Mouse (Mus musculus): ENCODE results near the gene Prkag3. TPM values are rescaled to one million over a fixed set of nuclear protein-coding genes. Genes with fewer than 3 reads are reported as not detected.

The Prkag3 gene
- polyA plus RNA-seq, 1 experiment from 2014 or later = not detected

DNA sequence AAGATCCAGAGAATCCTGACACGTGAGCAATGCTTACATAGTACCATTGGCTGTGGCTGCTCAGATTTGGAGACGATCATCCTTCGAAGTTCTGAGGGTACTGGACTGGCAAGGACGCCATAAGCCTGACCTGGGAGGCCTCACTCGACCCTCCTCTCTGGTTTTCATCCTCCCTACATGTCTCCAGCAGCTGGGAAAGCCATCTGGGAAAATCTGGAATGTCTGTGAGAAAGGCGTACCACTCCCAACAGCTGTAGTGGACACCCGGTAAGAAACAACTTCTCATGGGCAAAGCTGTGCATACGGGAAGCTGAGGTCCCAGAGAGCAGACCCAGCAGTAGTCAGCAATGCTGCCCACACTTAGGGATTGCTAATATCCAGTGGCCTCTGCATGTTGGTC lies 3.1 kb upstream of the Prkag3 start:
- Histone ChIP-seq H3K4me1 (ENCODE audit: control insufficient read depth, insufficient read depth, low read length) (no peaks in the 10 kb centered on the region), H3K4me3 (ENCODE audit: low read depth, low read length) (no peak overlapping the region), H3K9me3 (replicated peaks; ENCODE audit: control insufficient read depth, low read length, poor library complexity, severe bottlenecking) (no peaks in the 10 kb centered on the region), H3K4me2 (ENCODE audit: low read length) (no peak overlapping the region), H3K9ac (ENCODE audit: low read depth, low read length) (no peak overlapping the region), H3K27me3 (ENCODE audit: control insufficient read depth, insufficient read depth, low read depth, low read length) (peaks cover 6% of the 10 kb centered on the region), H3K36me3 (ENCODE audit: control insufficient read depth, insufficient read depth, low read length) (no peaks in the 10 kb centered on the region), H3K27ac (ENCODE audit: low read length) (no peak overlapping the region)
- no peak for ATAC-seq
- 81% methylated on average over 8 of the region's 8 CpGs for WGBS

DNA sequence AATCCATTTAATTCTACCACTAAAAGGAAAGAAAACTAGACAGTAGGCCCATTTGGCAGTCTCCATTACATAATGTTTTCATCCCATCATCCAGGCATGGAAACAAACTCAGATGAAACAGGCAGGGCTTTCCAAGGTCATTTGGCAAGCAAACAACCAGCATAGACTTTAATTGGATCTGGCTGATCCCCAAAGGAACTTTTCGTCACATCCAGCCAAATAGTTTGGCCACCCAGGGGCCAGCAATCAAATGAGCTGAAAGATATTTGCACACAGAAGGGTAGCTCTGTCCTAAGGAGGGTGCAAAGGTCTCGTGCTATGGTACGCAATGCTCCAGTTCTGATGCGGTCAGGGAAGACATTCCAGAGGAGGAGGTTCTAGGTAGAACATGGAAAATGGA lies 1.7 kb upstream of the Prkag3 start:
- no peaks in the 10 kb centered on the region for H3K4me1 ChIP-seq (ENCODE audit: control insufficient read depth, insufficient read depth, low read length)
- peaks cover 6% of the 10 kb centered on the region for H3K27me3 ChIP-seq (ENCODE audit: control insufficient read depth, insufficient read depth, low read depth, low read length)
- no peak overlapping the region for H3K27ac ChIP-seq (ENCODE audit: low read length)
- no peak overlapping the region for H3K9ac ChIP-seq (ENCODE audit: low read depth, low read length)
- no peaks in the 10 kb centered on the region for H3K9me3 ChIP-seq (replicated peaks; ENCODE audit: control insufficient read depth, low read length, poor library complexity, severe bottlenecking)
- 73% methylated on average over 4 of the region's 4 CpGs for WGBS
- no peaks in the 10 kb centered on the region for H3K36me3 ChIP-seq (ENCODE audit: control insufficient read depth, insufficient read depth, low read length)
- H3K4me3 ChIP-seq (ENCODE audit: low read depth, low read length) = no peak overlapping the region
- no peak for ATAC-seq
- no peak overlapping the region for H3K4me2 ChIP-seq (ENCODE audit: low read length)

DNA sequence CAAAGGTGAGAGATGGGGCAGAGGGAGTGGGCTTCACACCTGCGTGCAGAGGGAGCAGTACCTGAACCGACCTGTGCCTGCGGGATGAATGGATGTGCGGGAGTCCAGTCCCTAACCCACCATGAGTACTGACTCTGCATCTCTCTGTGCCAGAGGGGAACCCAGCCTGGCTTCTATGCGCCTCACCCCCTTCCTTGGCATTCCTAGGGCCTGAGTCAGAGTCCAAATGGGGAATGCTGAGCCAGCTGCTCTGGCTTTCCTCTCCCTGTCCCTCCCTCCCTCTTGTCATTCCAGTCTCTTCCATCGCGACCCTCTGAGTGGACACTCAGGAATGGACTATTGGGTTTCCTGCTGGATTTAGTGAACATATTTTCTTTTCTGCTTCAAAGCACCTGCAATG lies 280 bp upstream of the Prkag3 start:
- Histone ChIP-seq H3K9me3 (replicated peaks; ENCODE audit: control insufficient read depth, low read length, poor library complexity, severe bottlenecking) (no peaks in the 10 kb centered on the region), H3K4me2 (ENCODE audit: low read length) (no peak overlapping the region), H3K9ac (ENCODE audit: low read depth, low read length) (no peak overlapping the region), H3K36me3 (ENCODE audit: control insufficient read depth, insufficient read depth, low read length) (no peaks in the 10 kb centered on the region), H3K27ac (ENCODE audit: low read length) (no peak overlapping the region), H3K4me1 (ENCODE audit: control insufficient read depth, insufficient read depth, low read length) (no peaks in the 10 kb centered on the region), H3K4me3 (ENCODE audit: low read depth, low read length) (no peak overlapping the region), H3K27me3 (ENCODE audit: control insufficient read depth, insufficient read depth, low read depth, low read length) (peaks cover 6% of the 10 kb centered on the region)
- ATAC-seq = no peak
- 82% methylated on average over 7 of the region's 7 CpGs for WGBS

DNA sequence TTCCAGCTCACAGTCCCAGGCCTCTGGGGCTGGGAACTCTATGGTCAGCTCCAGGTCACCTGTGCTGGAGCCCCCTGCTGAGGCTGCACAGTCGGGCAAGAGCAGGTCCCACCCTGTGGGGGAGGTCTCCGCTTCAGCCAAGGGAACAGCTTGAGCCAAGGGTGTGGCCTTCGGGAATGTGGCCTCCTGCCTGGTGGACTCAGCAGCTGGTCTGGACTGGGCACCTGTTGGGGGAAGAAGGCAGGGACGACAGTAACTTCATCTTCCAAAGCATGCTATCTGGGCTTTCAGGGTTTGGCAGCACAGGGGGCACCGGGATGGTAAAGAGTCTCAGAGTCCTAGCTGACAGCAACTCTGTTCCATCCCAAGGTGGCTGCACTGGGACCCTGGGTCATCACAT lies 1.7 kb downstream of the Prkag3 start:
- 77% methylated on average over 5 of the region's 5 CpGs for WGBS
- H3K9me3 ChIP-seq (replicated peaks; ENCODE audit: control insufficient read depth, low read length, poor library complexity, severe bottlenecking) = no peaks in the 10 kb centered on the region
- no peaks in the 10 kb centered on the region for H3K36me3 ChIP-seq (ENCODE audit: control insufficient read depth, insufficient read depth, low read length)

DNA sequence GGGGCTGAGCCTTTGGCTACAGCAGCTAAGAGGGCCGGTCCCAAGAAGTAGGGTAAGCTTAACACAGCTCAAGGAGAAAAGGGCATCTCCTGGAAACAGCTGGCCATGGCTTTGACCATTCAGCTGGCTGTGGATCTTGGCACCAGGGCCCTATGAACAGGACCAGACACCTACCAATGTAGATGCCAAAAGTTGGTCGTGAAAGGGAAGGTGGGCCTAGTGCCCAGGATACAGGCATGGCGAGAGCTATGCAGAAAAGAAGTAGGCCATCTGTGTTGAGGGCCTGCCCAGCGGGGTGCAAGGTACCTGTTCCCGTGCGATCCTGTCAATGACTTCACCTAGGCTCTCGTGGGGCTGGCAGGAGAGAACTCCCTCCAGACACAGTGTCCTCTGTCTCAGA lies 8.2 kb downstream of the Prkag3 start:
- Histone ChIP-seq H3K36me3 (ENCODE audit: control insufficient read depth, insufficient read depth, low read length) (no peaks in the 10 kb centered on the region), H3K9ac (ENCODE audit: low read depth, low read length) (no peak overlapping the region), H3K27me3 (ENCODE audit: control insufficient read depth, insufficient read depth, low read depth, low read length) (no peaks in the 10 kb centered on the region), H3K4me1 (ENCODE audit: control insufficient read depth, insufficient read depth, low read length) (no peaks in the 10 kb centered on the region), H3K27ac (ENCODE audit: low read length) (no peak overlapping the region), H3K4me2 (ENCODE audit: low read length) (no peak overlapping the region), H3K4me3 (ENCODE audit: low read depth, low read length) (no peak overlapping the region), H3K9me3 (replicated peaks; ENCODE audit: control insufficient read depth, low read length, poor library complexity, severe bottlenecking) (no peaks in the 10 kb centered on the region)
- WGBS = 73% methylated on average over 7 of the region's 7 CpGs
- ATAC-seq = no peak

More for the DNA sequence above, 1.7 kb downstream of the Prkag3 start:
- H3K27me3 ChIP-seq (ENCODE audit: control insufficient read depth, insufficient read depth, low read depth, low read length) = peaks cover 6% of the 10 kb centered on the region
- H3K4me1 ChIP-seq (ENCODE audit: control insufficient read depth, insufficient read depth, low read length) = no peaks in the 10 kb centered on the region
- no peak overlapping the region for H3K9ac ChIP-seq (ENCODE audit: low read depth, low read length)
- H3K4me2 ChIP-seq (ENCODE audit: low read length) = no peak overlapping the region
- no peak for ATAC-seq
- no peak overlapping the region for H3K27ac ChIP-seq (ENCODE audit: low read length)
- H3K4me3 ChIP-seq (ENCODE audit: low read depth, low read length) = no peak overlapping the region

DNA sequence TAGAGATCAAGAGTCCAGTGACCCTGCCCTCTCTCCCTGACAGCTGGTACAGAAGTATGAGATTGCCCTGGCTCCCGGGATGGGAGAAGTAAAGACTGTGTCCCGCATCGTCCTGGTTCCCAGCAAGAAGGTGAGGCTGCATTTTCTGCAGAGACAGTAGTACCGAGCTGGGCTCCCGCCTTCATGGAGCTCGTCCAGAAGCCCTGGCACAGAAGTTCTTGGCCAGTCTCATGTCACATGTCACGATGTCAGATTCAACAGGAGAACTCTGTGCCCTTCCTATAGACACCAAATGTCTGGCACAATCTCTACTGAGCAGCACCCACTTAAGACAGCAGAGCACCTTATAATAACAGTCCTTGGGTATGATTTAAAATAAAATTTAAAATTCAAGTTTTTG lies 11.5 kb downstream of the Prkag3 start:
- Histone ChIP-seq H3K4me3 (ENCODE audit: low read depth, low read length) (no peak overlapping the region), H3K9me3 (replicated peaks; ENCODE audit: control insufficient read depth, low read length, poor library complexity, severe bottlenecking) (no peaks in the 10 kb centered on the region), H3K4me1 (ENCODE audit: control insufficient read depth, insufficient read depth, low read length) (no peaks in the 10 kb centered on the region), H3K9ac (ENCODE audit: low read depth, low read length) (no peak overlapping the region), H3K27me3 (ENCODE audit: control insufficient read depth, insufficient read depth, low read depth, low read length) (no peaks in the 10 kb centered on the region), H3K27ac (ENCODE audit: low read length) (no peak overlapping the region), H3K4me2 (ENCODE audit: low read length) (no peak overlapping the region), H3K36me3 (ENCODE audit: control insufficient read depth, insufficient read depth, low read length) (no peaks in the 10 kb centered on the region)
- WGBS = 90% methylated on average over 7 of the region's 7 CpGs
- no peak for ATAC-seq

DNA sequence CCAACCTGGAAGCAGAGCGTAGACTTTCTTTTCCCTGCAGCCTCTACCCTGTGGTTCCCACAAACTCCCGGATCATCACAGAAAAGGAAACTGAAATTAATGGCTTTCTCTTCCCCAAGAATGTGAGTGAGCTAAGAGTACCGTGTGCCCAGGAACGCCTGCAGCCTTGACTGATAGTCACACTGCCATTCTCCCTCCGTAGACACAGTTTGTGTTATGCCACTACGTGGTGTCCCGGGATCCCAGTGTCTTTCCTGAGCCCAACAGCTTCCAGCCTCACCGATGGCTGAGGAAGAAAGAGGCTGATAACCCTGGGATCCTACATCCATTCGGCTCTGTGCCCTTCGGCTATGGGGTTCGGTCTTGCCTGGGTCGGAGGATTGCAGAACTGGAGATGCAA lies 12.0 kb downstream of the Prkag3 start:
- no peaks in the 10 kb centered on the region for H3K36me3 ChIP-seq (ENCODE audit: control insufficient read depth, insufficient read depth, low read length)
- no peak for ATAC-seq
- H3K27me3 ChIP-seq (ENCODE audit: control insufficient read depth, insufficient read depth, low read depth, low read length) = no peaks in the 10 kb centered on the region
- H3K9me3 ChIP-seq (replicated peaks; ENCODE audit: control insufficient read depth, low read length, poor library complexity, severe bottlenecking) = no peaks in the 10 kb centered on the region
- H3K27ac ChIP-seq (ENCODE audit: low read length) = no peak overlapping the region
- no peak overlapping the region for H3K4me3 ChIP-seq (ENCODE audit: low read depth, low read length)
- H3K4me1 ChIP-seq (ENCODE audit: control insufficient read depth, insufficient read depth, low read length) = no peaks in the 10 kb centered on the region
- no peak overlapping the region for H3K4me2 ChIP-seq (ENCODE audit: low read length)
- no peak overlapping the region for H3K9ac ChIP-seq (ENCODE audit: low read depth, low read length)
- WGBS = 93% methylated on average over 12 of the region's 12 CpGs

DNA sequence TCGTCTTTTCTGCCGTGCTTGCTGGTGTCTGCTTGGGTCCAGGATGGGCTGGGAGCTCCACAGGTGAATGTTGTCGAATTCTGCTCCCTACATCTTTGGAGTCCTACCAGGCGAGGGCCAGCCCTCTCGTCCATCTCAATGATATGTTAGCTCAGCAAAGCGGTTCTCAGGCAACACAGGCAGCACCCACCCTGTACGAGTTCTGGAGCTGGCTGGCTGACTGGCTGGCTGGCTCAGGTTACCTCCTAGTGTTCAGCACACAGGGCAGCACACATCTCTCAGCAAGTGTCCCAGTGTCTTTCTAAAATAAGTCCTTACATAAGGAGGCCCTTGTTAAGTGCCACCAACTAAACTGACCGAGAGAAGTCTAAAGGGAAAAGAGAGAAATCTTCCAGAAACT lies 20.6 kb downstream of the Prkag3 start:
- H3K4me3 ChIP-seq (ENCODE audit: low read depth, low read length) = no peak overlapping the region
- no peak overlapping the region for H3K27ac ChIP-seq (ENCODE audit: low read length)
- whole genome bisulfite sequencing = 83% methylated on average over 8 of the region's 8 CpGs
- H3K4me1 ChIP-seq (ENCODE audit: control insufficient read depth, insufficient read depth, low read length) = no peaks in the 10 kb centered on the region
- H3K36me3 ChIP-seq (ENCODE audit: control insufficient read depth, insufficient read depth, low read length) = no peaks in the 10 kb centered on the region
- H3K27me3 ChIP-seq (ENCODE audit: control insufficient read depth, insufficient read depth, low read depth, low read length) = no peaks in the 10 kb centered on the region
- ATAC-seq = no peak
- no peaks in the 10 kb centered on the region for H3K9me3 ChIP-seq (replicated peaks; ENCODE audit: control insufficient read depth, low read length, poor library complexity, severe bottlenecking)
- no peak overlapping the region for H3K9ac ChIP-seq (ENCODE audit: low read depth, low read length)
- no peak overlapping the region for H3K4me2 ChIP-seq (ENCODE audit: low read length)

DNA sequence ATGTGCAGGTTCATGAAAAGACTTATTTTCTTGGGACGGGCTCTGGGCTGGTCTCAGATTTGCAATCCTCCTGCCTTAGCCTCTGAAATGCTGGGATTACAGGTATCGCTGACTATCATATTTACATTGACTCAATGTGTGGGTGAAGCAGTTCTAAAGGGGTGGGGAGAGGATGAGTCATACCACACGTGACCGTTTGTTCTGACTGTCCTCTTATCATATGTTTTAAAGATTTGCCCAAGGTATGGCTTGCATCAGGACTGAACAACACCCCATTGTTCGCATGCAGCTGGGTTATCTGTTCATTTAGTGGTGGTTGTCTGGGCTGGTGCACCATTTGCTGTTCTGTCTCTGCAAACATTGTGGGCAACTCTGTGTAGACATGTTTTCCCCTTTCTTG lies 22.3 kb downstream of the Prkag3 start:
- WGBS = 87% methylated on average over 5 of the region's 5 CpGs

DNA sequence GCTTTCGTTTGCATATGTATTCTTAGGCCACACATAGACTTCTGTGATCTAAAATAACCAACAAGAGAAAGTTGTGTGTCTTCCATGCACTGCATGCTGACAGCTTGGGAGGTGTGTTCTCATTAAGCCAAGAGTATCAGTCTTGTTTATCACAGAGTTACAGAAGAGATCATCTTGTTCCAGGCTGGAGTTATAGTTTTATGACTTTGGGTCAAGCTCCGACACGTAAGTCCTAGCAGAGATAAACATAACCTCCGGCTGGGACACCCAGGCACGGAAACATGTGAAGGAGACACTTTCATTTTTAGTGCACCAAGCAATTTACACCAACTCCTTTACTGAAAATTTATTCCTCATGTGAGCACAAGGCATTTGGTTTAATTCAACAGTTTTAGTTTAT lies 22.9 kb downstream of the Prkag3 start:
- no peak overlapping the region for H3K4me2 ChIP-seq (ENCODE audit: low read length)
- H3K36me3 ChIP-seq (ENCODE audit: control insufficient read depth, insufficient read depth, low read length) = no peaks in the 10 kb centered on the region
- no peak for ATAC-seq
- no peaks in the 10 kb centered on the region for H3K9me3 ChIP-seq (replicated peaks; ENCODE audit: control insufficient read depth, low read length, poor library complexity, severe bottlenecking)
- no peaks in the 10 kb centered on the region for H3K27me3 ChIP-seq (ENCODE audit: control insufficient read depth, insufficient read depth, low read depth, low read length)
- no peak overlapping the region for H3K27ac ChIP-seq (ENCODE audit: low read length)
- no peak overlapping the region for H3K4me3 ChIP-seq (ENCODE audit: low read depth, low read length)
- H3K4me1 ChIP-seq (ENCODE audit: control insufficient read depth, insufficient read depth, low read length) = no peaks in the 10 kb centered on the region
- H3K9ac ChIP-seq (ENCODE audit: low read depth, low read length) = no peak overlapping the region
- WGBS = 80% methylated on average over 5 of the region's 5 CpGs

More for the DNA sequence above, 22.3 kb downstream of the Prkag3 start:
- H3K36me3 ChIP-seq (ENCODE audit: control insufficient read depth, insufficient read depth, low read length) = no peaks in the 10 kb centered on the region
- H3K9me3 ChIP-seq (replicated peaks; ENCODE audit: control insufficient read depth, low read length, poor library complexity, severe bottlenecking) = no peaks in the 10 kb centered on the region
- no peak overlapping the region for H3K9ac ChIP-seq (ENCODE audit: low read depth, low read length)
- H3K4me3 ChIP-seq (ENCODE audit: low read depth, low read length) = no peak overlapping the region
- no peaks in the 10 kb centered on the region for H3K4me1 ChIP-seq (ENCODE audit: control insufficient read depth, insufficient read depth, low read length)
- ATAC-seq = no peak
- no peak overlapping the region for H3K27ac ChIP-seq (ENCODE audit: low read length)
- H3K4me2 ChIP-seq (ENCODE audit: low read length) = no peak overlapping the region
- no peaks in the 10 kb centered on the region for H3K27me3 ChIP-seq (ENCODE audit: control insufficient read depth, insufficient read depth, low read depth, low read length)

Data from midbrain, embryonic 16.5 days (tissue).